Mouse (Mus musculus): ENCODE measurements at regions not wholly inside any gene's neighbourhood (a gene's known extent, or its start where the extent isn't known, plus 50 kb on each side); places are given as distances from the start of the nearest gene placed in this dataset.

GRCm38 (mm10) chr5:101596996-101597395 is 67.8 kb downstream of the Nkx6-1 start:
- DNase-seq (ENCODE audit: low spot score) = no peak

GRCm38 (mm10) chr5:101591236-101591635 is 73.6 kb downstream of the Nkx6-1 start:
- DNase-seq (ENCODE audit: low spot score) = no peak

GRCm38 (mm10) chr5:101590341-101591124 is 74.3 kb downstream of the Nkx6-1 start:
- no peak for DNase-seq (ENCODE audit: low spot score)

DNA sequence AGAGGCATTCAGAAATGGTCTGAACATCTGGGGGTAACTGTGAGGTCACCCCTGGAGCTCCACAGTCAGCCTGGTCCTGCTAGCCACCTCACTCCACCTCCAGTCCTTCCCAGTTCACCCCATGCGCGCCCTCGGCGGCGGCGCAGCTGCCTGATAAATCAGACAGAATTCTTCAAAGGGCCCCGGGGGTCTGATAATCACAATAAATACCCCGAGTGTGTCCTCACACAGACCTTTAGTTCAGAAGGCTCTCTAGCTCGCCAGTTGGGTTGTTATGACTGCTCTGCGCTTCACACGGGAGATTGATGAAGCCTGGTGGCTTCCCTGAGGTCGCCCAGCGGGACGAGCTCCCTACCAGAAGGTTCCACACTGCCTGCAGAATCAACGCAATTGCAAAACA is 91.8 kb downstream of the Nkx6-1 start:
- no peak for DNase-seq (ENCODE audit: low spot score)

DNA sequence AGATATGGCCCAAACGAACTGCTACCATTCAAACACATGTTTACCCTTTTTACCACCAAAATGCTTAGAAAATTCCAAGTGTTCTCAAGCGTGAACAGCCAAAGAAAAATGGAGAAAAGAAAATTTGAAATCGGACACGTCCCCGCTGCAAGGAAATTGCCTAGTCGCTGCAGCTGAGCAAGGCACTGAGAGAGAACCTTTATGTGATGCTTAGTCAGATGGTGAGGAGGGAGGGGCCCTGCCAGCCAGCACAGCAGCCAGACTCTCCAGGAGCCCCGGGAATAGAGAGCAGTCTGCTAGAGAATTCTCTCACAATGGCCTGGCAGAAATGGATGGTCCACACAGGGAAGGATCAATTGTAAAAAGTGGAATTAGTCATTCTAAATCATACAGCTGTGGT is 99.0 kb downstream of the Nkx6-1 start:
- DNase-seq (ENCODE audit: low spot score) = no peak

- no peak for DNase-seq (ENCODE audit: low spot score)
Measured at GRCm38 (mm10) chr5:101560366-101560765, 104.4 kb downstream of the Nkx6-1 start.

GRCm38 (mm10) chr5:101558279-101558987 is 106.4 kb downstream of the Nkx6-1 start:
- no peak for DNase-seq (ENCODE audit: low spot score)

GRCm38 (mm10) chr5:101557156-101557555 is 107.6 kb downstream of the Nkx6-1 start:
- no peak for DNase-seq (ENCODE audit: low spot score)

DNA sequence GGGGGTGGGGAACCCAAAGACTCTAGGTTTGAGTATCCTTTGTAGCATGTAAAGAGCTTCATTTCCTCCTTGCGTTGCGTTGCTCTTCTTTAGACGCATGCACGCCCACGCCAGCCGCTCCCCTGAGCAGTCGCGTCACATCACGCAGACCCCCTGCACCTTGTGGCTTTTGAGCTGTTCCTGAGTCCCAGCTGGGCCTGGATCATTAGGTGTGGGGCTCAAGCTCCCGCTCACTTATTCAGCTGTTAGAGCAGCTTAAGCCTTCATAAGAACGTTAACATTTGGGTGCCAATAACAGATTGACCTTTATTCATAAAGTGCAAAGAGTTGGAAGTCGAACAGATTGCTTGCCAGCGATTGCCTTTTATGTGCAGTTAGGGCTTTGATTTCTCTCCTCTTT is 121.5 kb downstream of the Nkx6-1 start:
- DNase-seq (ENCODE audit: low spot score) = no peak

GRCm38 (mm10) chr5:101539818-101540217 is 125.0 kb downstream of the Nkx6-1 start:
- no peak for DNase-seq (ENCODE audit: low spot score)

- DNase-seq (ENCODE audit: low spot score) = no peak
Measured at GRCm38 (mm10) chr5:101539254-101539549, 125.6 kb downstream of the Nkx6-1 start.

DNA sequence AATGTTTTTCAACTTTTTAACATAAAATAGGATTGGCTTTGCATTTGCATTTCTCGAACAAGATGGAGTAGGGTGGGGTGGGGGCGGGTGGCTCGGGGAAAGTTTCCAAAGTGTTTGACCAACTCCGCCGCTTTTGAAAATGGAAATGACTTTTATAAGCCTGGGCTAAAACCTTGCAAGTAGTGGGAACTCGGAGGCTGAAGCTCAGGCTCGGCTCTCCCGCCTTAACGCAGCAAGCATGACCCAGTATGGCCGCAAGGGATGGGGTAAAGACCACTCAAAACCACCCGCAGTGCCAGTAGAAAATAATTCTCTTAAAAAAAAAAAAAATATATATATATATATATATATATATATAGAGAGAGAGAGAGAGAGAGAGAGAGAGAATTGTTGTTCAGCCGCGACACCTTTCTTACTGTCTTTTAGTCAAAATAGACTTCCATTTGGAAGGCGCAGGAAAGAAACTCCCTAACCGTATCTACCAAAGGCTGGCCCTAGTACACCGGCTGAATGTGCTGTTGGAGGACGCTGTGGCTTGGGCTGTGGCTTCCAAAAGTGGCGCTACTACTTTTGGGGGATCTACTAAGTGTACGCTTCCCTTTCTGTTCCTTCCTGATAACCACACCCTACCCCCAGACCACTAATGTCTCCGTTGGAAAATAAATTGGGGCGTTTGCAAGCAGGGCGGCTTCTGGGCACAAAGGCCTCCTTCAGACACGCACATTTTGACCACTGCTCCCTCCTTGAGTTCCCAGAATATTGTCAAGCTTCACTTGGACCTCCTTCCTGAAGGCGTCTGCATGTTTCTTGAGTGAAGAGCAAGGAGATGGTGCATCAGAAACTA is 126.2 kb downstream of the Nkx6-1 start:
- DNase-seq (ENCODE audit: low spot score) = no peak

DNA sequence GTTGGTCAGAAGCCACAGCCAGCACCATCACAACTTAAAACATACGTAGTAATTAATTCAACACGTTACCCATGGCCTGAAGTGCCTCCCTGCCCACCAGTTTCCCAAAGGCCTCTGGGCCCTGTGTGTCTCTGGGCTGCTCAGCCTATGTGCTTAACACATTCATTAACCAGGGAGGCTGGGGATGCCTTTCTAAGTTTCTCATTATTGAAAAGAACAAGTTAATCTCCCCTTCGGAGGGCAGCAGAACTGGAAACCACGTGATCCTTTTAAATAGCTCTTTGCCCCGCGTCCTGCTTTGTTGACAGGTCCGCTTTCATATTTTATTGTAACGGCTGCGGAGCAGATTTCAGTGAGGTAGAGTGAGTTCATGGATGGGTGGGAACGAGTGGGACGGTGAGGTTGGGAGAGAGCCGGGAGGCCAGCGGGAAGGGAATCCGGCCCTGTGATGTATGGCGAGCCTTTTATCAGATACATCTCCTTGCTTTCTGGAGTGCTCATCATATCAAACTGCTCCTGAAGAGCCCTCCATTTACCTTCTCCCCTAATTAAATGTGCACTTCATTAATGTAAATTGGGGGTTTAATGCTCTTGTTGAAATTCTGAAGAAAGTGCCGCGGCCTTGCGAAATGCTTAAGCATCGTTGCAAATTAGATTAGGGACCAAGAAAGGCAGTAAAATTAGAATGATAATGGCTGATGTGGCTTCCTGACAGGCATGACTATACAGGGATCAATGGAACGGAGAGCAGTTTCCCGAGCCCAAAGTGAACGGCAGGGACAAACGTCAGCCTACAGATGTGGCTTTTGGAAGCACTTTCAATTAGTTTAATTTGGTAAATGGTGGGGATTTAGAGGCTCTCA is 127.0 kb downstream of the Nkx6-1 start:
- no peak for DNase-seq (ENCODE audit: low spot score)

DNA sequence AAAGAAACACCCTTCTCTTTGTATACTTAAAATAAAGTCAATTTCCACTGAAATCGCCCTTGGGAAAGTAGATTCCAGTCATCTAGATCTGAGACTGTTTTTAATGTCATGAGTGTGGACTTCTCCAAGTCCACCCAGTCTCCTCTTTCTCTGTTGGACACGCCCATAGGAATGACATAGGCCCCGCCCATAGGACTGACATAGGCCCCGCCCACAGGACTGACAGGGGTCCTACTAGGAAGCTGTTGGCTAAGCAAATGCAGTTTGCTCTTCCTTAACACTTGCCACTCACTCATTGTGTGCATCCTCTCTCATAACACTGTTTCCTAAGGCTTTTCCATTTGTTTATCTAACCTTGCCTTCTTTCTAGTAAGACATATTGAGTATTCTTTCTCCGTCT is 129.3 kb downstream of the Nkx6-1 start:
- no peak for DNase-seq (ENCODE audit: low spot score)

DNA sequence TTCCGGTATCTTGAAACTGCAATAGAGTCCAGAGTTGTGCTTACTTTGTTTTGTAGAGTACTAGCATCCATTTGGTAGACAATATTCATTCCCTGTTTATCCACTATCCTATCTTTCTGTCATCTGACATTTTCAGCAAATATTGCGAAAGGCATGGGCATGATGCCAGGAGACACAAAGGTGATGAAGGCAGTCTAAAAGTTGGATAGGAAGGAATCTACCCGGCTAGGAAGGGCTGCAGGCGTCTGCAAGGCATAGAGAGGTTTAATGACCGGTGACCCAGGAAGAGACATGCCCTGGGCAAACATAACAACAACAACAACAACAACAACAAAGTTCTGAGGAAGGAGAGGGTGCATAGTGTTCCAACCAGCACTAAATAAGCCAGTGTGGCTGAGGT is 139.4 kb downstream of the Nkx6-1 start:
- no peak for DNase-seq (ENCODE audit: low spot score)

GRCm38 (mm10) chr5:101524670-101525069 is 140.1 kb downstream of the Nkx6-1 start:
- DNase-seq (ENCODE audit: low spot score) = no peak

DNA sequence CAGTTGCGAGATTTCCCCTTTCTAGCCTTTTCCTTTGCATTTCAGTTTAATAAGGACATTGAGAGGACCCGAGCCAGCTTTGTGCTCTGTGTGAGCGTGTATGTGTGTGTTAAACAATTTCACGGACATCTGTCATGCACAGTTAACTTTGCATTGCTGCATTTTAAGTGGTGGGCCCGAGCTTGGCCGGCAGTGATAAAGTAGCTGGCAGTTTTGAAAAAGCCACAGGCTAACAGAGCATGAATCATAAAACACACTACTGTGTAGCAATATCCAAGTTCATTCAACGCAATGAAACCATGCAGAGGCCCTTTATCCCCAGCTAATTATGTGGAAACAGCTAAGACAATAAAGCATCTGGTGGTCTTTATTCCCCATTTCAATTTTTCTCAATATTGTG is 140.9 kb downstream of the Nkx6-1 start:
- DNase-seq (ENCODE audit: low spot score) = no peak

GRCm38 (mm10) chr5:101523490-101523889 is 141.3 kb downstream of the Nkx6-1 start:
- no peak for DNase-seq (ENCODE audit: low spot score)

DNA sequence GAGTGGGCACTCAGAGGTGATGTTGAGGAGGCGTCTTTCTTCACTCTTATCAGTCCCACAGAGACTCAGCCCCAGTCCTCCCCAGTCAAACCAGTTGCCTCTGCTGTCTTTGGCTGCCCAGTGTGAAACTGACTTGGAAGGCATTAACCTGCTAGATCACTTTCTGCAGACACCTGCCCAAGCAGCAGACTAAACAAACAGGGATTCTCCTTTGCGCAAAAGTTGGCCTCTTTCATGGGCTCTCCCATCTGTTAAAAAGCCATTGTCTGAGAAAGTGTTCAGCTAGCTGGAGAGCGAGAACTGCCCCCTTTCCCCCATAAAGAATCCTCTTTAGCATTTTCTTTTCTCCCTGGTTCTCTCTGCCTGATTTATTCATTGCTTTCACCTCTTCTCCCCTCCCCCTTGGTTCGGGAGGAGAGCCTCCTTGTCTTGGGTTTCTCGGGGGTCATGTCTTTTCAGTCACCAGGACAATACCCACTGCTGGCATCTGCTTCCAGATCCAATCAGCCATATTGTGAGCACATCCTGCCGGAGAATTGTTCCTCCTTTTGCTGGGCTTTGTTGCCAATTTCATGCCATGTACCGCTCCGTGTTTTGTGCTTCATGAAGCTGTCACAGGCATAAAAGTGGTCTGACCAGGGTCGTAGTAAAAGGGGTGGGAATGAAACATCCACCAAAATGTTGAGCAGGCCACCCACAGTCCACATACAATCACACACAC is 143.7 kb downstream of the Nkx6-1 start:
- DNase-seq (ENCODE audit: low spot score) = no peak

- DNase-seq (ENCODE audit: low spot score) = no peak
Measured at GRCm38 (mm10) chr5:101518791-101519547, 145.8 kb downstream of the Nkx6-1 start.

DNA sequence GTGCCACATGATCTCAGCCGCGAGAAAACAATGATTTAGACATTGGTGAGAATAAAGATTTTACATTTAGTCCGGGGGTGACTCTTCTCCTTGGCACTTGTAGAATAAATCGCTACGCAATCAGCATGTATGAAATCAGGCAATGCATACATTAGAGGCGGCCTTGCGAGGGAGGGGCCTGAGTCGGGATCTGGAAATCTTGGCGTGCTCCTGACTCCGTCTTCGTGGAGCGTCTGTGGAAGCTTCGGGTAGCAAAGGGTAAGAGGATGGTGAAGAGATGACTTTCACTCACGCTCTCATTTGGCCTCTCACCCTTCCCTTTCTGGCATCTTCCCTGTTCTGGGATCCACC is 167.1 kb downstream of the Nkx6-1 start:
- DNase-seq (ENCODE audit: low spot score) = no peak

Measured in urinary bladder, postnatal 25 days (tissue).